Mouse (Mus musculus) kidney, postnatal 0 days (tissue): ENCODE measurements at regions not wholly inside any gene's neighbourhood (a gene's known extent, or its start where the extent isn't known, plus 50 kb on each side); places are given as distances from the start of the nearest gene placed in this dataset.

Experiments
- ATAC-seq: fragments of 200-750 bp; cut with Nextera tagmentation; replicated peaks from 2 replicates; pipeline ENCODE4 v1.8.0; 2017; ENCODE audit warnings: low read depth, moderate number of reproducible peaks, moderate TSS enrichment, moderate library complexity; ENCODE audit not compliant: low FRiP score
- DNase-seq: peaks from one replicate; pipeline ENCODE4 v3.0.0-alpha.2; 2016; ENCODE audit warnings: low spot score
- H3K27ac ChIP-seq: fragments of 300-500 bp; sonication (generic); 2 replicates; pipeline ENCODE4 v1.5.1; 2014; ENCODE audit warnings: mild to moderate bottlenecking
- H3K27me3 ChIP-seq: fragments of 300-500 bp; sonication (generic); 2 replicates; pipeline ENCODE4 v1.6.1; 2014; ENCODE audit warnings: low read length, mixed read lengths; ENCODE audit not compliant: insufficient read depth
- H3K36me3 ChIP-seq: fragments of 300-500 bp; sonication (generic); 2 replicates; pipeline ENCODE4 v1.6.1; 2014; ENCODE audit warnings: low read length, mixed read lengths; ENCODE audit not compliant: insufficient read depth
- H3K4me1 ChIP-seq: fragments of 300-500 bp; sonication (generic); replicated peaks from 2 replicates; pipeline ENCODE4 v1.6.1; 2014; ENCODE audit warnings: antibody characterized with exemption, low read length, mixed read lengths; ENCODE audit not compliant: insufficient read depth
- H3K4me2 ChIP-seq: fragments of 300-500 bp; sonication (generic); 2 replicates; pipeline ENCODE4 v1.6.1; 2014; ENCODE audit warnings: mild to moderate bottlenecking, low read length, moderate library complexity, mixed read lengths
- H3K4me3 ChIP-seq: fragments of 300-500 bp; sonication (generic); replicated peaks from 2 replicates; pipeline ENCODE4 v1.5.1; 2014; ENCODE audit warnings: low read depth, low read length
- H3K9ac ChIP-seq: fragments of 300-500 bp; sonication (generic); 2 replicates; pipeline ENCODE4 v1.6.1; 2014; ENCODE audit warnings: low read depth, low read length
- H3K9me3 ChIP-seq: fragments of 300-500 bp; sonication (generic); replicated peaks from 2 replicates; pipeline ENCODE4 v1.6.1; 2016; ENCODE audit warnings: low read length, inconsistent platforms, mixed read lengths
- CTCF ChIP-seq: IDR thresholded peaks from 2 replicates; pipeline ENCODE4 v1.5.1; 2016; ENCODE audit warnings: antibody characterized with exemption, low read depth, mild to moderate bottlenecking, moderate library complexity
- WGBS: fragments of 180-500 bp; shearing (Covaris S2); extraction: QIAGEN DNeasy Blood & Tissue Kit; methylation state at CpG from one replicate; pipeline ENCODE4 v1.1.7; 2014; 5-methylcytosine and 5-hydroxymethylcytosine counted together

GRCm38 (mm10) chr10:126097896-126098295, 131.9 kb downstream of the Lrig3 start:
- no peak for ATAC-seq
- H3K36me3 ChIP-seq: no peaks in the 10 kb centered on the region
- H3K27ac ChIP-seq: no peak overlapping the region
- TF ChIP-seq CTCF: no peak
- no peaks in the 10 kb centered on the region for H3K4me1 ChIP-seq
- H3K9me3 ChIP-seq: no peaks in the 10 kb centered on the region
- no peaks in the 10 kb centered on the region for H3K27me3 ChIP-seq
- WGBS: 78% methylated on average over 10 of the region's 10 CpGs
- H3K4me3 ChIP-seq: no peak overlapping the region
- no peak overlapping the region for H3K4me2 ChIP-seq
- no peak for DNase-seq
- H3K9ac ChIP-seq: no peak overlapping the region

- no peak for ATAC-seq
- 90% methylated on average over 15 of the region's 15 CpGs for WGBS
- no peaks in the 10 kb centered on the region for H3K9me3 ChIP-seq
Observed at GRCm38 (mm10) chr10:126102876-126103275, 136.9 kb downstream of the Lrig3 start.

GRCm38 (mm10) chr10:126113106-126113505, 147.1 kb downstream of the Lrig3 start:
- no peak for TF ChIP-seq CTCF
- H3K9me3 ChIP-seq: no peaks in the 10 kb centered on the region
- H3K27ac ChIP-seq: no peak overlapping the region
- WGBS: 58% methylated on average over 5 of the region's 5 CpGs
- ATAC-seq (no peak), DNase-seq (no peak)
- H3K4me1 ChIP-seq: no peaks in the 10 kb centered on the region
- H3K4me3 ChIP-seq: no peak overlapping the region
- no peak overlapping the region for H3K4me2 ChIP-seq
- no peaks in the 10 kb centered on the region for H3K36me3 ChIP-seq
- no peaks in the 10 kb centered on the region for H3K27me3 ChIP-seq
- H3K9ac ChIP-seq: no peak overlapping the region

More at GRCm38 (mm10) chr10:126102876-126103275, 136.9 kb downstream of the Lrig3 start:
- Histone ChIP-seq H3K27ac (no peak overlapping the region), H3K4me2 (no peak overlapping the region), H3K27me3 (no peaks in the 10 kb centered on the region), H3K9ac (no peak overlapping the region), H3K36me3 (no peaks in the 10 kb centered on the region), H3K4me3 (no peak overlapping the region), H3K4me1 (no peaks in the 10 kb centered on the region)
- no peak for DNase-seq
- TF ChIP-seq CTCF: no peak

GRCm38 (mm10) chr10:126115386-126115785, 149.4 kb downstream of the Lrig3 start:
- Histone ChIP-seq H3K36me3 (no peaks in the 10 kb centered on the region), H3K9me3 (no peaks in the 10 kb centered on the region), H3K27ac (no peak overlapping the region), H3K9ac (no peak overlapping the region), H3K27me3 (no peaks in the 10 kb centered on the region), H3K4me2 (no peak overlapping the region), H3K4me3 (no peak overlapping the region), H3K4me1 (no peaks in the 10 kb centered on the region)
- WGBS: 86% methylated on average over 7 of the region's 7 CpGs
- TF ChIP-seq CTCF: no peak
- ATAC-seq (no peak), DNase-seq (no peak)

- TF ChIP-seq CTCF: no peak
- no peak overlapping the region for H3K4me3 ChIP-seq
- ATAC-seq: no peak
- H3K4me2 ChIP-seq: no peak overlapping the region
- 35% methylated on average over 10 of the region's 10 CpGs for WGBS
- no peak overlapping the region for H3K9ac ChIP-seq
- H3K27ac ChIP-seq: no peak overlapping the region
- no peaks in the 10 kb centered on the region for H3K4me1 ChIP-seq
- H3K36me3 ChIP-seq: no peaks in the 10 kb centered on the region
- DNase-seq: peak; percentile 40
- H3K27me3 ChIP-seq: no peaks in the 10 kb centered on the region
- H3K9me3 ChIP-seq: no peaks in the 10 kb centered on the region
Observed at GRCm38 (mm10) chr10:126121626-126122025, 155.7 kb downstream of the Lrig3 start.

GRCm38 (mm10) chr10:126122504-126122903, 156.5 kb downstream of the Lrig3 start:
- H3K4me3 ChIP-seq: no peak overlapping the region
- TF ChIP-seq CTCF: peak; percentile 41
- no peak overlapping the region for H3K9ac ChIP-seq
- H3K4me1 ChIP-seq: no peaks in the 10 kb centered on the region
- no peaks in the 10 kb centered on the region for H3K9me3 ChIP-seq
- ATAC-seq (no peak), DNase-seq (no peak)
- no peak overlapping the region for H3K27ac ChIP-seq
- no peaks in the 10 kb centered on the region for H3K36me3 ChIP-seq
- no peak overlapping the region for H3K4me2 ChIP-seq
- H3K27me3 ChIP-seq: no peaks in the 10 kb centered on the region
- 74% methylated on average over 5 of the region's 5 CpGs for WGBS

- Histone ChIP-seq H3K9me3 (no peaks in the 10 kb centered on the region), H3K4me2 (no peak overlapping the region), H3K9ac (no peak overlapping the region), H3K36me3 (no peaks in the 10 kb centered on the region), H3K4me1 (no peaks in the 10 kb centered on the region), H3K27ac (no peak overlapping the region), H3K27me3 (no peaks in the 10 kb centered on the region), H3K4me3 (no peak overlapping the region)
- TF ChIP-seq CTCF: no peak
- ATAC-seq: no peak
- 76% methylated on average over 3 of the region's 3 CpGs for WGBS
- DNase-seq: no peak
Observed at GRCm38 (mm10) chr10:126133188-126133587, 167.2 kb downstream of the Lrig3 start.
